ENCODE assay signal across 8 mouse cellular contexts in the genomic region with DNA sequence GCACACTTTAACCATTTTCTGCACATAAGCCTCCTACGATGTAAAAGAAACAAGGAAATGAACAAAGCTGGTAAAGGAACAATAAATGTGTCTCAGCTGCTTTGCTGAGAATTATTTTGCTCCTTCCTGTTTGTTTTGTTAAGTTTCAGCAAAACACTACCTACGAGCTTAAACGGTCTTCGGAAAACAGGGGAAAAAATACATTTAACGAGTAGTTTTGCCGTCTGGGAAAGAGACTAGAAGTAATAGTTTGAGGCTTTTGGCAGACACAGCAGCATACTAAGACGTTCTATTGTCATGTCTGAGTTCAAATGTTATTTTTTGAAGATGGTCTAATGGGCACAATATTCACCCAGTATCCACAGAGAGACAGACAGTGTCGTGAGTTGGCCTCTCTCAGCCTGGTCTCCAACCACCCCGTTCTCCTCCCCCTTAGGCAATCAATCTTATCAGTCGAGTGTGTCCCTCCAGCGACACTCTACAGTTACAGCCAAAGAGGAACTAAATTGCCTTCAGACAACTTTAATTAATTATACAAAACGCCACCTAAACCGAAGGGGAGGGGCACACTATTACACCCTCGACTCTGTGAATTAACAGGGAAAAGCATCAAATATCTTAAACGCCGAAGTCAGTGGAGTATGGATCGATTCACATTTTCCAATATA. TPM values are rescaled to one million over a fixed set of nuclear protein-coding genes. Genes with fewer than 3 reads are reported as not detected.
DNase-seq lines count a peak whose midpoint lies in the region; ATAC-seq and TF ChIP-seq lines count a peak whose summit lies in the region.

No protein-coding gene starts in this region.

- no peaks in the 10 kb centered on the region for H3K79me2 ChIP-seq in myocyte (ENCODE audit: control insufficient read depth, insufficient read depth)

- peak overlapping the region; percentile 95 for H3K4me2 ChIP-seq in kidney, embryonic 16.5 days (replicated peaks; ENCODE audit: low read depth, low read length)
- H3K4me2 ChIP-seq in forebrain, embryonic 15.5 days (replicated peaks) = peak overlapping the region; percentile 91
- H3K4me2 ChIP-seq in intestine, embryonic 15.5 days (replicated peaks) = peak overlapping the region; percentile 85
- peak overlapping the region; percentile 81 for H3K4me2 ChIP-seq in myocyte (ENCODE audit: low read depth)

- H3K4me1 ChIP-seq in kidney, embryonic 16.5 days (ENCODE audit: insufficient read depth, low read length) = peaks cover 14% of the 10 kb centered on the region; the same call in 1 of the 2 replicates
- H3K4me1 ChIP-seq in forebrain, embryonic 15.5 days = peaks cover 22% of the 10 kb centered on the region
- no peaks in the 10 kb centered on the region for H3K4me1 ChIP-seq in intestine, embryonic 15.5 days (replicated peaks)

- no peaks in the 10 kb centered on the region for H3K9me3 ChIP-seq in kidney, embryonic 16.5 days (ENCODE audit: low read length)
- no peaks in the 10 kb centered on the region for H3K9me3 ChIP-seq in forebrain, embryonic 15.5 days
- no peaks in the 10 kb centered on the region for H3K9me3 ChIP-seq in intestine, embryonic 15.5 days

- no peak for DNase-seq in kidney, postnatal 4 days
- no peak for DNase-seq in left cerebral cortex, adult 8-10 months (ENCODE audit: low spot score in 2 of 2)
- no peak for DNase-seq in right cerebral cortex, postnatal 14 days
- DNase-seq in gastrocnemius, adult 8-10 months (ENCODE audit: low spot score in 2 of 2) = no peak

- WGBS in kidney, embryonic 16.5 days = 16% methylated on average over 17 of the region's 17 CpGs
- WGBS in forebrain, embryonic 15.5 days = 35% methylated on average over 17 of the region's 17 CpGs
- WGBS in intestine, embryonic 15.5 days = 26% methylated on average over 17 of the region's 17 CpGs

- H3K9ac ChIP-seq in kidney, embryonic 16.5 days (replicated peaks; ENCODE audit: low read length) = no peak overlapping the region
- H3K9ac ChIP-seq in forebrain, embryonic 15.5 days (replicated peaks) = no peak overlapping the region
- H3K9ac ChIP-seq in intestine, embryonic 15.5 days = peak overlapping the region; percentile 70

- no peak for ATAC-seq in kidney, embryonic 16.5 days (ENCODE audit: low FRiP score, low TSS enrichment)
- ATAC-seq in forebrain, embryonic 15.5 days (replicated peaks) = no peak
- no peak for ATAC-seq in intestine, embryonic 15.5 days

- H3K4me3 ChIP-seq in kidney, embryonic 16.5 days (ENCODE audit: low read length) = peak overlapping the region; percentile 80
- peak overlapping the region; percentile 60 for H3K4me3 ChIP-seq in forebrain, embryonic 15.5 days
- peak overlapping the region; percentile 84 for H3K4me3 ChIP-seq in intestine, embryonic 15.5 days (replicated peaks)
- H3K4me3 ChIP-seq in myocyte = peak overlapping the region; percentile 78

- H3K27ac ChIP-seq in kidney, embryonic 16.5 days (ENCODE audit: low read length) = no peak overlapping the region
- H3K27ac ChIP-seq in forebrain, embryonic 15.5 days (replicated peaks) = no peak overlapping the region
- H3K27ac ChIP-seq in intestine, embryonic 15.5 days = peak overlapping the region; percentile 88; the same call in 1 of the 2 replicates

- no peak overlapping the region for H3ac ChIP-seq in myocyte (ENCODE audit: control insufficient read depth, insufficient read length)

- peaks cover 17% of the 10 kb centered on the region; the same call in 1 of the 2 replicates for H3K27me3 ChIP-seq in kidney, embryonic 16.5 days (ENCODE audit: insufficient read depth, low read length)
- H3K27me3 ChIP-seq in forebrain, embryonic 15.5 days = peaks cover 5% of the 10 kb centered on the region; the same call in 1 of the 2 replicates
- H3K27me3 ChIP-seq in intestine, embryonic 15.5 days (replicated peaks) = no peaks in the 10 kb centered on the region
- no peaks in the 10 kb centered on the region for H3K27me3 ChIP-seq in myocyte (ENCODE audit: control insufficient read depth, insufficient read depth, insufficient read length)

- no peaks in the 10 kb centered on the region for H3K36me3 ChIP-seq in kidney, embryonic 16.5 days (ENCODE audit: insufficient read depth, low read length)
- H3K36me3 ChIP-seq in forebrain, embryonic 15.5 days = no peaks in the 10 kb centered on the region
- H3K36me3 ChIP-seq in intestine, embryonic 15.5 days = no peaks in the 10 kb centered on the region
- H3K36me3 ChIP-seq in myocyte (ENCODE audit: control insufficient read depth, insufficient read depth) = no peaks in the 10 kb centered on the region

- no peak for TF ChIP-seq POLR2A in myocyte (IDR thresholded peaks at IDR 0.05; ENCODE audit: insufficient read length, low read depth)

TF ChIP-seq in myocyte, 11 proteins besides CTCF, POLR2A, EP300 and RAD21:
- no peak for TF ChIP-seq CEBPB (IDR thresholded peaks at IDR 0.05; ENCODE audit: insufficient read depth, poor library complexity, severe bottlenecking)
- no peak for TF ChIP-seq POLR2AphosphoS2 (IDR thresholded peaks at IDR 0.05; ENCODE audit: insufficient read length, low read depth)
- no peak for TF ChIP-seq SRF (IDR thresholded peaks at IDR 0.05; ENCODE audit: control insufficient read depth, insufficient read length, low read depth)
- TF ChIP-seq MAX (IDR thresholded peaks at IDR 0.05; ENCODE audit: low read depth) = no peak
- no peak for TF ChIP-seq TCF12 (IDR thresholded peaks at IDR 0.05; ENCODE audit: insufficient read depth, poor library complexity, severe bottlenecking)
- TF ChIP-seq MYOD1 (IDR thresholded peaks at IDR 0.05; ENCODE audit: control insufficient read depth in 1 of 3, insufficient read length in 2 of 3, low read depth in 2 of 3) = no peak
- no peak for TF ChIP-seq TCF3 (IDR thresholded peaks at IDR 0.05; ENCODE audit: insufficient read length, low read depth)
- no peak for TF ChIP-seq REST (IDR thresholded peaks at IDR 0.05; ENCODE audit: insufficient read depth, insufficient read length)
- TF ChIP-seq E2F4 (IDR thresholded peaks at IDR 0.05; ENCODE audit: insufficient read depth) = no peak
- no peak for TF ChIP-seq USF1 (IDR thresholded peaks at IDR 0.05; ENCODE audit: low read depth)
- TF ChIP-seq MYOG (IDR thresholded peaks at IDR 0.05; ENCODE audit: control insufficient read depth in 1 of 3, insufficient read depth in 1 of 3, insufficient read length in 2 of 3, low read depth in 2 of 3) = no peak

RNA-seq across cellular contexts. Expression of a gene that starts 1.8 kb away (rescaled TPM):
- polyA plus RNA-seq in kidney, embryonic 16.5 days (2015; fragmentation: Nextera tagmentation; extraction: Ambion mirVana) = 2.8 and 3.0 TPM in 2 replicates
- polyA plus RNA-seq in forebrain, embryonic 15.5 days (2015; fragmentation: Nextera tagmentation; extraction: Ambion mirVana) = 1.6 and 2.7 TPM in 2 replicates
- 15.5 and 16.4 TPM in 2 replicates for polyA plus RNA-seq in intestine, embryonic 15.5 days (2015; fragmentation: Nextera tagmentation; extraction: Ambion mirVana)
- polyA plus RNA-seq in myocyte (2012; fragmentation: generic; extraction: Trizol) = 0.78 TPM
- 1 to 10 TPM; 2.1 to 3.6 (median 2.9) TPM for total RNA-seq in left cerebral cortex, adult 8-10 months (2022)
- total RNA-seq in gastrocnemius, adult 8-10 months (2022) = 1 to 10 TPM in 2 of 4 experiments, under 1 TPM in 2; 0.77 to 2.5 (median 1.3) TPM

RNA-seq across cellular contexts. Expression of a gene that starts 12.8 kb away (rescaled TPM):
- not detected in 2 replicates for polyA plus RNA-seq in kidney, embryonic 16.5 days (2015; fragmentation: Nextera tagmentation; extraction: Ambion mirVana)
- polyA plus RNA-seq in forebrain, embryonic 15.5 days (2015; fragmentation: Nextera tagmentation; extraction: Ambion mirVana) = not detected in 2 replicates
- polyA plus RNA-seq in intestine, embryonic 15.5 days (2015; fragmentation: Nextera tagmentation; extraction: Ambion mirVana) = not detected in 2 replicates
- not detected for polyA plus RNA-seq in myocyte (2012; fragmentation: generic; extraction: Trizol)
- total RNA-seq in left cerebral cortex, adult 8-10 months (2022) = not detected
- not detected for total RNA-seq in gastrocnemius, adult 8-10 months (2022)
